Mouse (Mus musculus): Measurements from ENCODE around the gene Ak6.

DNA sequence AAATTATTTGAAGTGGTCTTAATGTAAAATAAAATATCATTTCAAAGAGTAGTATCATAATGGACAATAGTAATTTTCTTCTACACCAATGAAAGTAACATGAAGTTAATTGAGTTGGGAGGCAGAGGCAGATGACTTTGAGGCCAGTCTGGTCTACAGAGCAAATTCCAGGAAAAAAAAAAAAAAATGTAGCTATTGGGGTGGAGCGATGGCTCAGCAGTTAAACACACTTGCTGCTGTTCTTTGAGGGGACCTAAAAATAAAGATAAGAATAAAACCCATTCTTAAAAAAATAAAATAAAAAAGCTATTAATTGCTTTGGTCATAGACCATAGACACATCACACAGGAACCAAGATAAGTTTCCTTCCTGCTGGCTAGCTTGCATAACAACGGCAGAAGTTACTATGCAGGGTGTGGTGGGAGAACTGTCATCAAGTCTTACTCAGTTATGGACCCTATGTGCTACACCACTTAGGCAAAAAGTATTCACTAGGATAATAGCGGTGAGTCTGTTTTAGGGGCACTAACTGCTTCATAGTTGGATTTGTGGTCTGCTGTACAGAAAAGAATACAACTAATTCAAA, 16.6 kb upstream of the Ak6 start:
- TF ChIP-seq ELF1 (IDR thresholded peaks at IDR 0.05; ENCODE audit: low read depth, low read length) = no peak
- TF ChIP-seq CTCF (conservative IDR thresholded peaks at IDR 0.05 in 1 of 2, IDR thresholded peaks at IDR 0.05 in 1 of 2; ENCODE audit: low read depth in 2 of 2, low read length in 2 of 2) = no peak
- no peak for TF ChIP-seq EP300 (IDR thresholded peaks at IDR 0.05; ENCODE audit: low read length)
- no peak for TF ChIP-seq POLR2A (IDR thresholded peaks at IDR 0.05; ENCODE audit: low read depth, low read length)
- no peak for TF ChIP-seq HCFC1 (IDR thresholded peaks at IDR 0.05; ENCODE audit: low read depth, low read length)
- TF ChIP-seq MAX (IDR thresholded peaks at IDR 0.05; ENCODE audit: low read length) = no peak
- no peak for TF ChIP-seq SIN3A (IDR thresholded peaks at IDR 0.05; ENCODE audit: low read length)
- TF ChIP-seq E2F4 (IDR thresholded peaks at IDR 0.05; ENCODE audit: insufficient replicate concordance, low read depth, low read length) = no peak
- TF ChIP-seq ZMIZ1 (IDR thresholded peaks at IDR 0.05; ENCODE audit: low read depth, low read length) = no peak
- TF ChIP-seq RCOR1 (conservative IDR thresholded peaks at IDR 0.05; ENCODE audit: low read depth, low read length) = no peak
- TF ChIP-seq CHD2 (IDR thresholded peaks at IDR 0.05; ENCODE audit: low read length) = no peak
- TF ChIP-seq POLR2AphosphoS2 (IDR thresholded peaks at IDR 0.05; ENCODE audit: low read depth, low read length) = no peak
- no peak for TF ChIP-seq TCF12 (IDR thresholded peaks at IDR 0.05; ENCODE audit: low read depth, low read length)
